25 mouse cellular contexts compared by ENCODE assay signal in the genomic region with DNA sequence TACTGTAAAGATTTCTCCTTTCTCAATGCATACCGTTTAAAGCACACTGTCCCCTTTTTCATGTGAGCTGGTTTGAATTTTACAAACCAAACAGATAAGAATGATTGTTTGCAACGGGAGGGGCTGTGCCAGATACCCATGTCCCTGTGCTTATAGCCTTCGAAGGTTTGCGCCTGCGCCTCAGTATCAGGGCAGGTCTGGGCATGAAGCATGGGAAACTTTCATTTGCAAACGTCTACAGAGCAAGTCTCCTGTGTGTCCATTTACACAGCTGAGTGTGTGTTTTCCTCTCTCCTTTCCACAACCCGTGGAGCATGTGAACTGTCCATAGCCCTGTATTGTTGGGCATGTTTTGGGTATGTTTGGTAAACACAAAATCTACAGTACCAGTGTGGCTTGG.
"Had no signal": no experiment of that assay in that cellular context is flagged by ENCODE, and none has a peak within 500 bp of the region (broad histone marks: within the 10 kb centered on the region; RNA-seq: fewer than 3 reads in every experiment).

No protein-coding gene starts in this region.

- H3K9me3 ChIP-seq: heart, embryonic 13.5 days; heart, embryonic 15.5 days; hindbrain, embryonic 13.5 days; hindbrain, embryonic 15.5 days; kidney, embryonic 15.5 days; limb, embryonic 13.5 days; limb, embryonic 15.5 days had no signal

- ATAC-seq: hindbrain, postnatal 0 days; intestine, embryonic 16.5 days had no signal

- H3K27me3 ChIP-seq: heart, embryonic 13.5 days; heart, embryonic 15.5 days; hindbrain, embryonic 13.5 days; hindbrain, embryonic 15.5 days; kidney, embryonic 15.5 days; limb, embryonic 13.5 days; limb, embryonic 15.5 days had no signal

- H3K36me3 ChIP-seq: heart, embryonic 15.5 days; hindbrain, embryonic 13.5 days; hindbrain, embryonic 15.5 days had no signal

- H3K4me2 ChIP-seq: heart, embryonic 11.5 days; heart, embryonic 13.5 days; heart, embryonic 15.5 days; hindbrain, embryonic 13.5 days; hindbrain, embryonic 15.5 days; kidney, embryonic 15.5 days; limb, embryonic 13.5 days; limb, embryonic 15.5 days had no signal

- DNase-seq: gastrocnemius, adult 2 months; gastrocnemius, postnatal 14 days; gastrocnemius, postnatal 36 days; heart, adult 2 months; heart, postnatal 14 days; heart, postnatal 36 days; kidney, adult 11 months; kidney, adult 2 months; kidney, adult 9 months; kidney, postnatal 14 days; kidney, postnatal 36 days; layer of hippocampus, adult 9-11 months; layer of hippocampus, postnatal 36 days; left cerebral cortex, postnatal 4 days had no signal

- H3K27ac ChIP-seq: gastrocnemius, adult 2 months; heart, adult 2 months; heart, embryonic 13.5 days; heart, embryonic 15.5 days; hindbrain, embryonic 13.5 days; hindbrain, embryonic 15.5 days; hindbrain, postnatal 0 days; kidney, embryonic 15.5 days; kidney, postnatal 0 days; limb, embryonic 13.5 days; limb, embryonic 15.5 days had no signal

- H3K9ac ChIP-seq: heart, embryonic 13.5 days; heart, embryonic 15.5 days; hindbrain, embryonic 13.5 days; hindbrain, embryonic 15.5 days; kidney, embryonic 15.5 days; limb, embryonic 13.5 days; limb, embryonic 15.5 days had no signal

- H3K4me1 ChIP-seq: heart, embryonic 15.5 days; hindbrain, embryonic 15.5 days; limb, embryonic 13.5 days; limb, embryonic 15.5 days had no signal

- H3K4me3 ChIP-seq: gastrocnemius, adult 2 months; heart, adult 2 months; heart, embryonic 13.5 days; heart, embryonic 15.5 days; hindbrain, embryonic 13.5 days; hindbrain, embryonic 15.5 days; kidney, embryonic 15.5 days; limb, embryonic 13.5 days; limb, embryonic 15.5 days had no signal
